ENCODE assay signal across 7 mouse cellular contexts in genomic region chr5:150196881-150197311, GRCm38 (mm10).
A peak's percentile ranks its signal among the peaks of the same experiment; 100 is the strongest.
DNase-seq lines count a peak whose midpoint lies in the region; ATAC-seq and TF ChIP-seq lines count a peak whose summit lies in the region.

No protein-coding gene starts in this region.

- 46% methylated on average over 6 of the region's 6 CpGs for WGBS in forebrain, postnatal 0 days
- 17% methylated on average over 6 of the region's 6 CpGs for WGBS in kidney, embryonic 15.5 days
- WGBS in midbrain, embryonic 12.5 days: 43% methylated on average over 6 of the region's 6 CpGs

- peaks cover 6% of the 10 kb centered on the region; the same call in 1 of the 2 replicates for H3K4me1 ChIP-seq in forebrain, postnatal 0 days (ENCODE audit: insufficient read depth)
- peaks cover 18% of the 10 kb centered on the region for H3K4me1 ChIP-seq in kidney, embryonic 15.5 days
- peaks cover 9% of the 10 kb centered on the region for H3K4me1 ChIP-seq in midbrain, embryonic 12.5 days

- no peak overlapping the region for H3K27ac ChIP-seq in forebrain, postnatal 0 days (ENCODE audit: low read depth, low read length)
- H3K27ac ChIP-seq in kidney, embryonic 15.5 days: peak overlapping the region; percentile 85
- H3K27ac ChIP-seq in midbrain, embryonic 12.5 days (replicated peaks): no peak overlapping the region

- H3K9ac ChIP-seq in forebrain, postnatal 0 days: no peak overlapping the region
- H3K9ac ChIP-seq in kidney, embryonic 15.5 days: no peak overlapping the region
- no peak overlapping the region for H3K9ac ChIP-seq in midbrain, embryonic 12.5 days (replicated peaks)

- DNase-seq in forebrain, postnatal 0 days: no peak
- DNase-seq in natural killer cell, adult 2 months (ENCODE audit: low spot score in 2 of 2): no peak
- no peak for DNase-seq in adrenal gland, postnatal 10 days

- H3K4me3 ChIP-seq in forebrain, postnatal 0 days (ENCODE audit: low read depth, low read length): no peak overlapping the region
- H3K4me3 ChIP-seq in kidney, embryonic 15.5 days (replicated peaks): peak overlapping the region; percentile 51
- H3K4me3 ChIP-seq in midbrain, embryonic 12.5 days: no peak overlapping the region

- H3K9me3 ChIP-seq in forebrain, postnatal 0 days (ENCODE audit: low read length): no peaks in the 10 kb centered on the region
- no peaks in the 10 kb centered on the region for H3K9me3 ChIP-seq in kidney, embryonic 15.5 days (replicated peaks)
- H3K9me3 ChIP-seq in midbrain, embryonic 12.5 days: no peaks in the 10 kb centered on the region

- no peaks in the 10 kb centered on the region for H3K36me3 ChIP-seq in forebrain, postnatal 0 days (ENCODE audit: insufficient read depth)
- no peaks in the 10 kb centered on the region for H3K36me3 ChIP-seq in kidney, embryonic 15.5 days
- H3K36me3 ChIP-seq in midbrain, embryonic 12.5 days: no peaks in the 10 kb centered on the region

- no peak for TF ChIP-seq CTCF in forebrain, postnatal 0 days (IDR thresholded peaks at IDR 0.05; ENCODE audit: low read depth)

- ATAC-seq in common myeloid progenitor, adult 5-6 weeks (replicated peaks; ENCODE audit: low read depth, poor library complexity, severe bottlenecking): peak; percentile 28; the same call in 1 of the 2 replicates
- no peak; the same call in 1 of the 2 replicates for ATAC-seq in forebrain, postnatal 0 days
- no peak; the same call in 1 of the 2 replicates for ATAC-seq in kidney, embryonic 15.5 days (replicated peaks; ENCODE audit: low FRiP score)
- ATAC-seq in midbrain, embryonic 12.5 days (ENCODE audit: low FRiP score, low read depth): no peak; the same call in 1 of the 2 replicates
- ATAC-seq in inflammation-experienced regulatory T-cells, adult 6 months: no peak

- no peaks in the 10 kb centered on the region for H3K27me3 ChIP-seq in forebrain, postnatal 0 days (ENCODE audit: insufficient read depth, low read length)
- H3K27me3 ChIP-seq in kidney, embryonic 15.5 days: 0 out of 2 replicates have a peak, but pooled peaks cover 3% of the 10 kb centered on the region
- H3K27me3 ChIP-seq in midbrain, embryonic 12.5 days: 0 out of 2 replicates have a peak, but pooled peaks cover 6% of the 10 kb centered on the region

- H3K4me2 ChIP-seq in forebrain, postnatal 0 days (ENCODE audit: low read depth): peak overlapping the region; percentile 60; the same call in 1 of the 2 replicates
- H3K4me2 ChIP-seq in kidney, embryonic 15.5 days: peak overlapping the region; percentile 74
- peak overlapping the region; percentile 57 for H3K4me2 ChIP-seq in midbrain, embryonic 12.5 days (replicated peaks)
